Mouse (Mus musculus) lung, adult 2 months (tissue): Measurements from ENCODE around the gene Magi1.

ENCODE experiments used
- CTCF ChIP-seq: fragments of 200-500 bp; IDR thresholded peaks from 2 replicates; pipeline ENCODE4 v1.5.1; 2011; ENCODE audit warnings: mild to moderate bottlenecking, low read length, control low read depth; ENCODE audit not compliant: insufficient read depth
- POLR2A ChIP-seq: fragments of 200-500 bp; IDR thresholded peaks from 2 replicates; pipeline ENCODE4 v1.6.1; 2011; ENCODE audit warnings: low read depth, mild to moderate bottlenecking, control low read depth, low read length, borderline replicate concordance; ENCODE audit errors: extremely low read depth

DNA sequence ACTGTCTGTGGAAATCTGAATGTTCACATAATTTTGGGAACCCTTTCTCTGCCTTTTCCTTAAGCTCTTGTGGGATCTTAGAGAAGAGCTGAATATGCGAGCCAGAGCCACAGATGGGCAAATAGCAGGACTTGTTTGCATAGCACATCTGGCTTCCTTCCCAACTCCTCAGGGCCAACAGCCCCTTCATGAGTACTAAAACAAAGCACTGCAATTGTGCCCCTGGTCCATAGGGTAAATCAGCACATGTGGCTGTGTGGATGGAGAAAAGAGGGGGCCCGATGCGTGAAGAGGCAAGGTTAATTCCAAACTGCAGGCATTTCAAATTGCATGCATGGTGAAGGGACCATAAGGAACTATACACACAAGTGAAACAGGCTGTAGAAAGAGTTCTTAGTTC lies 180.1 kb downstream of the Magi1 start:
- TF ChIP-seq POLR2A (no peak), CTCF (no peak)
